Mouse (Mus musculus): ENCODE measurements around the gene Pomc.

Pomc gene

DNA sequence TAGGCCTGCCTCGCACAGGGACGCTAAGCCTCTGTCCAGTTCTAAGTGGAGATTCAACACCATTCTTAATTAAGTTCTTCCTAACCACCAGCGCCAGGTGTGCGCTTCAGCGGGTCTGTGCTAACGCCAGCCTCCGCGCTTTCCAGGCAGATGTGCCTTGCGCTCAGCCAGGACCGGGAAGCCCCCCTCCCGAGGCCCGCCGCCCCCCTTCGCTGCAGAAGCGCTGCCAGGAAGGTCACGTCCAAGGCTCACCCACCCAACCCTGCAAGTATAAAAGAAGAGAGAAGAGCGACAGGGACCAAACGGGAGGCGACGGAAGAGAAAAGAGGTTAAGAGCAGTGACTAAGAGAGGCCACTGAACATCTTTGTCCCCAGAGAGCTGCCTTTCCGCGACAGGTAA, at the start of gene Pomc:
Gene Pomc (plus strand): TSS at position 301 of the 400 bp plus-strand sequence.
- DNase-seq: no peak

DNA sequence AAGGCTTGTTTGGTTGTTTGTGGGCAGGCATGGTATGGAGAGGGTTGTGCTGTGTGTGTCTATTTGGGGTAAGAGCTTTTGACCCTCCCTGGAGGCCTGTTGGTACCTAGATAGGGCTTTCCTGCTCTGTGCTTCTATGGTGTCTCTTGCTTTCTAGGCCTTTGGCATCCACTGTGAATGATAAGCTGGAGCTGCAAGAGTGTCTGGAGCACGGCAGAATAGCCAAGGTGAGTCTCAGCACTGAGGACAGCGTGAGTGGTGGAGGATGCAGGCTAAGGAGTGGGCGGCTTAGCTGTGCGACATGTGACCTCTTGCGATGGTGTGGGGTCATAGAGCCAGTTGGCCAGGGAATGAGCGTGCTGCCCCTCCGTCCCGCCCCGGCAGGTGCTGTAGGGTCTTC, 49.3 kb upstream of the Pomc start:
- DNase-seq: no peak

DNA sequence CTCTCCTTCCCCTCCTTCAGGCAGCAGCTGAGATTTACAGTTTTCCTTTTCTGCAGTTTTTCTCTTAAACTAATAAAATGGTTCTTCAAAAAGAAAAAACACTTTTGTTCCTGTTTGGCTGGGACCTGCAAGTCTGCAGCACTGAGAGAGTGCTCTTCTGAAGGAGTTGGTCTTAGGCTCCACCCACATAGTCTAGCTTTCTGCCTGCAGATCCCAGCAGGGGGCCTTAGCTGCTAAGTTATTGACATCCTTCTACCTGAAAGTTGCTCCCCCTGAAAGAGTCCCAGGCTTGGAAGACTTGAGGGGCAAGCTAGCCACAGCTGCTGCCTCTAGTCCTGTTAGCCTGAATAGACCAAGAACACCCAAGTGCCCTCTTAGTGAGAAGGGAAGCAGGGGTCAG, 48.4 kb upstream of the Pomc start:
- DNase-seq: no peak

DNA sequence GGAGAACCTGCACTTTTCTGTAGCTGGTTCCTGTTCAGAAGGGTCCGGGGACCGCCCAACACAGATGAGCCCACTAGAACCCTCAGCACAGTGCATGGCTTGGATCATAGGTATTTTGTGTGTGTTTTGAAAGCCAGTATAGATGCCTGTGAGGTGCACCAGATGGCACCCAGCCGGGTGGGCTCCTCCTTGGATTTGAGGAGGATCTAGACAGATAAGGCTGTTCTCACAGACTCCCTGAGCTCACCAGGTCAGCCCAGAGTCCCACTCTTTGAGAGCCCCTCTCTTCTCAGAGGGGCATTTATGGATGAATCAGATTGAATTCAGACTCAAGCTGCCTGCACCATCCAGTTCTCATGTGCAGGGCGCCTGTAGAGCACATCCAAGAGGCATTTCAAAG, 47.7 kb upstream of the Pomc start:
- no peak for DNase-seq

DNA sequence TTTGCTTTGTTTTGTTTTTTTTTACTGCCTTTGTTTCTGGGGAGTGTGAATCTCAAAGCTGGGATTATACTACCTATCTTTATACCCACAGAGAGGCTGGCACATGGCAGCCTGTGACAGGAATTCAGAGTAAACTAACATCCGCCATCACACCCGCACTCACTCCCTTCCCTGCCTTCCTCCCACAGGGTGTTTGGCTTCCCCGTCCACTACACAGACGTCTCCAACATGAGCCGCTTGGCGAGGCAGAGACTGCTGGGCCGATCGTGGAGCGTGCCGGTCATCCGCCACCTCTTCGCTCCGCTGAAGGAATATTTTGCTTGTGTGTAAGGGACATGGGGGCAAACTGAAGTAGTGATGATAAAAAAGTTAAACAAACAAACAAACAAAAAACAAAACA, 47.3 kb upstream of the Pomc start:
- DNase-seq: no peak

DNA sequence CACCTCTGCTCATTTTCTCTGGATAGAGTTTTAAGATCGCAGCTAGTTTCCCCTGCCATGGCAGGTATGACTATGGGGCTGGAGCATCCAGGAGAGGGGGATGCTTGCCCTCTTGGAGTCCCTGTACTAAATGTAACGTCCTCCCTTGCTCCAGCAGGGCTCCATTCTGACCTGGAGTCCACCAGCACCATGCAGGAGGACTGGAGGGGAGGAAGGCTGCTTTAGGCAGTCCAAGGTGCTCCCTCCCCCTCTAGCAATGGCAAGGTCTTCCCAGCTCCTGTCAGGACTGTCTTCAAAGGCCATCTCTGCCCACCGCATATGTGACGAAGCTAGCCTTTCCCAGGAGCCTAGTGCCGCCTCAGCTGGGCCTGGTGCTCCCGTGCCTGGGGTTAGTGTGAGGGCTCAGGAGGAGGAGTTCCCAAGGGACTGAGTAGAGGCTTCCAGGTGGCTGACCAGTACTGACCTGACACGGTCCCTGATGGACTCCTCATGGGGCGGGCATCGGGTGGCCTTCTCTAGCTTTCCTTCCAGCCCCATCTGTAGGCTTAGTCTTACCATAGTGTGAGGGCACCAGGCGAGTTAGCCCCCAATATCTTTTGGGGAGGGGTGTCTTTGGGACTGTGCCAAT, 44.2 kb upstream of the Pomc start:
- DNase-seq: no peak

DNA sequence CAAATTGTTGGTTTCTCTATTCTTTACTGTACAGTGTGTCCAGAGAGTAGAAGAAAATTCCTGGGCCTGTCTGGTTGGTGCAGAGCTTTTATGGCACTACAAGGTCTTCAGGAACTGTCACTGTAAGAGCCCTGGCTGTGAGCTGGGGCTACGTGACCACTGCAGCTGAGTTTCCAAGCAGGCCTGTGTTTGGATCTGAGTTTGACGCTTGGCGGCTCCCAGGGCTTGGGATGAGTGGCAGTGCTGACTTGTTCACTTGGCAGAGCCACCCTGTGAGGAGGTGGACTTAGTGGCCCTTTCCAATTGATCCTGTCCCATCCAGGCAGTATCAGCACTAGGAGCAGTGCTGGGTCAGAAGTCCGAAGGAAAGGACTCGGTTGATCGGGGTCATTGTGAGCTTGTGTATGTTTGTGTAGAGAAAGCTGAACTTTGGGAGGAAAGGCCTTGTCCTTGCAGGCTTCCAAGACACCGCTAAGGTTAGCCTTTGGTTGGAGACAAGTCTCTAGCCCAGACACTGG, 42.9 kb upstream of the Pomc start:
- DNase-seq: no peak

DNA sequence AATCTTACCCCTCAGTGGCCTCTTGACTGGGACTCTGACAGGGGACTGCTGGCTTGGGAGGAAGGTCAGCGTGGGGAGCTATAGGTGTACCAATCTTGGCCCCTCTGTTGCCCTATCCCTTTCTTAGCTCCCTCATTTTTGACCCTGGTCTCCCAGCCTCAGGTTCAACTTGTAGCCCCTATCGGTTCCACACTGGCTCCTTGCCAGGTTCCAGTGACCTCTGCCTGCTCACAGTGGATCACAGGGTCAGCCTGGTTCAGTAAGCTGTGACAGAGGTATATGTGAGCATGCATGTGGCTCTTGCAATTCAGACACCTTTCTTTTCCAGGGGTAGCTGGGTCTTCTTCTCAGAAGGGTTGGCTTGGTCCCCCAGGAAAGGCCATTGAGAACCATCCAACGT, 38.9 kb upstream of the Pomc start:
- no peak for DNase-seq

DNA sequence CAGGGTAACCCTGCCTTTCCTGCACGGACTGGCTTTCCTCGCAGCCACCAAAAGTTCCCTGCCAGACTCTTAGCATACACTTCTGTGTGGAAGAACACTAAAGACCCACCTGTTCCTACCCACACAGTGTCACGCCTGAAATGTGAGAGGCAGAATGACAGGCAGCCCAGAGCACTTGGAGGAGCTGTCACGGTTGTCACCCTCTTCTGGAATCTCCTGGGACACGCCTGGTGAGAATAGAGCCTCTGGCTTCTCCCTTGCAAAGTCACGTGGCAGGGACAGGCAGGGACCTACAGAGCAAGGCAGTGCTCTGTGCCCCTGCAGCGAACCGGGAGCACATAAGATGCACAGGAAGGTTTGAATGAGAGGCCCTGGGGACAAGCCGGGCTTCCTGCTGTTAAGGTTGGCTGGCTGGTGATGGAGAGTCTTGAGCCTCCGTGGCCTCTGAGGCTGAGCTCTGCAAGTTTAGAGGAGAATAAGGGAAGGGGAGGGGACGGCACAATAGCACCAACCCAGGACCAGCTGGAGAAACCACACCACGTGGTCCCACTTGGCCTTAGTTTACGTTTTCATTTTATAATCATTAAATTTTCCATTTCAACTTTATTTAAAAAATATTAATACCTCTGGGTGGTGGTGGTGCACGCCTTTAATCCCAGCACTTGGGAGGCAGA, 36.9 kb upstream of the Pomc start:
- DNase-seq: no peak

DNA sequence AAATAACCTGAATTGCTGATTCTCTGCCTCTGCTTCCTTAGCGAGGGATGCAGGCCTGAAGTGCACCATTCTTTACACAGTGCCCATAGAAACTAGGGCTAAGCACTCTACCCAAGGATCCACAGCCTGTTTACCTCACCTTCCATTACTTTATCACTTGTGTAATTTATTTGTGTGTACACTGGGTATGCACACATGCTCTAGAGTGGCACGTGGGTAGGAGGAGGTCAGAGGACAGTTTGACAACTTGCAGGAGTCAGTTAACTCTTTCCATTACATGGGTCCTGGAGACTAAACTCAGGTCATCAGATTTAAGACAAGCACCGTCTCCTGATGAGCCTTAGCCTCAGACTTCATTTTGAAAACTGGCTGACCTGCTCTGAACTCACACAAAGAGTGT, 36.2 kb upstream of the Pomc start:
- DNase-seq: no peak

DNA sequence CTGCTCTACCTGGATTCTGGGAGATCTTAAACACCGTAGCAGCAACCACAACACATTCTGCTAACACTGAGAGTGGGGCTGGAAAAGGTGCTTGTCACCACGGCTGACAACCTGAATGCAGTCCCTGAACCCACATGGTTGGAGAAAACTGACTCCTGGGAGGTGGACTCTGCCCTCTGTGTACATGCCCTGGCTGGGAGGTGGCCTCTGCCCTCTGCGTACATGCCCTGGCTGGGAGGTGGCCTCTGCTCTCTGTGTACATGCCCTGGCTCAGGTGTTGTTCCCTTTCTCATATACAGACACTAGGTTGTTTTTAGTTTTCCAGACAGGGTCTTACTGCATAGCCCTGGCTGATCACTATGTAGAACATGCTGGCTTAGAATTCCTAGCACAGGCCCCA, 35.3 kb upstream of the Pomc start:
- no peak for DNase-seq

DNA sequence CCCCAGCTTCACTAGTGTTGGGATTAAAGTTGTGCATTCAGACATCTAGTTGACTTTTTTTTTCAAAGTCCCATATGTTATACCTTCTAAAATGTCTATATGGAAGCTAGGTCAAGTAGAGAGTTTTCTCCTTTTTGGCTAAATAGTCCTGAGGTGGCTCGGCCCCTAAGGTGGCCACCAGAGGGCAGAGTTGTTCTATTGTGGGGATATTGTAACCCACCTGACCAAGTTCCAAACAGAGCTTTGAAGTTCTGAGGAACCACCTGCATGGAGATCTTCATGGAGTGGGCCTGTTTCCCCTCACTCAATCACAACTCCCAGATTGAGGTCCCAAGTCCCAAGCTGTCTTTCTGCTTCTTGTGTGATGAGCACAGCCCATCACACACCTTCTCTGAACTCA, 28.6 kb upstream of the Pomc start:
- DNase-seq: peak; percentile 73

DNA sequence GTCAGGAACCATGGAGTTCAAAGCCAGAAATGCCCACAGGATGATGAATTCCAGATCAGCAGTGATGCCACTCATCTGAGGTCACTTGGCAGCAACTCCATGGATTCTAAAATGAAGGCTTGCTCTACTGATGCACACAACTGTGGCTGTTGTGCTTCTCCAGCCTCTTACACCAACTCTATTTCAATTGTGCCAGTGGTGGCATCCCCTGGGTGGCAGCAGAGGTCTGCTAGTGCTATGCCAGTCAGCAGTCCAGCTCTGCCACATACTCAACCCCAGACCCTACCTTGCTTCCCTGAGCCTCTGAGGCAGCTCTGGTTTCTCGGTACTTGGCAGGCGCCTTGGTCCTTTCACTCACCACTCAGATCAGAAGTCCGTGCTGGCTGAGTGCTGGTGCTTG, 25.9 kb upstream of the Pomc start:
- no peak for DNase-seq

DNA sequence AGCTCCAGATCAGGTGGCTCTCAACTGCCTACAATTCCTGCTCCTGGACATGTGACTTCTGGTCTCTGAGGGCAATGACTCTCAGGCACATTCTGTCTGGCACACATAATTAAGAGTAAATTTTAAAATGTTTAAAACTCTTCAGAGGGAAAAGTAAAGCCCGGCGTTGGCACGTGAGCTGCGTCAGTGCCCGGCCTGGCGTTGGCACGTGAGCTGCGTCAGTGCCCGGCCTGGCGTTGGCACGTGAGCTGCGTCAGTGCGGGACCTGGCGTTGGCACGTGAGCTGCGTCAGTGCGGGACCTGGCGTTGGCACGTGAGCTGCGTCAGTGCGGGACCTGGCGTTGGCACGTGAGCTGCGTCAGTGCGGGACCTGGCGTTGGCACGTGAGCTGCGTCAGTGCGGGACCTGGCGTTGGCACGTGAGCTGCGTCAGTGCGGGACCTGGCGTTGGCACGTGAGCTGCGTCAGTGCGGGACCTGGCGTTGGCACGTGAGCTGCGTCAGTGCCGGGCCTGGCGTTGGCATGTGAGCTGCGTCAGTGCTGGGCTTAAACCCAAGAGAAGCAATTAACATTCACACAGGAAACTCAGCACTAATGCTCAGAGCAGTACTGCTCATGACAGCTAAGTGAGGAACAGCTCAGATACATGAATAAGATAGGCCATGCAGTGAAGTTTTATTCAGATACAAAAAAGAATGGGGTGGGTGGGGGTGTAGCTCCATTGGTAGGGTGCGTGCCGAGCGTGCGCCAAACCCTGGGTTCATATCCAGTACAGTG, 24.5 kb upstream of the Pomc start:
- peak; percentile 59 for DNase-seq

DNA sequence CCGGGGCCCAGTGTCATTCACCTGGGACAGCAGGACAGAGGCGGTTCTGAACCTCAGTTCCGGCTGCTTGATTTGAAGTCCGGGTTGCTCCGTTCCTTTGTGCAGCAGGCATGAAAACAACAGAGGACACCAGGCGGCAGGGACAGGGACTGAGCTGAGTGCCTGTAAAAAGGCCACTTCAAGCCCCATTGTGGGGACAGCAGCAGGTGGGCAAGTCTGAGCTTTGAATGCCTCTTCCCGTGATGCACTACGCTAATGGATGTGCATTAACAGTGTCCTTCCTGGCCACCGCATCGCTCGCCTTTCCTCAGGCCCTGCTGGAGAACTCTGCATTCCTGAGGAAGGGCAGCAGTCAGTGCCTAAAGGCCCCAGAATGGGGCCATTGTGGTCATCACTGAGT, 12.7 kb upstream of the Pomc start:
- DNase-seq: no peak

DNA sequence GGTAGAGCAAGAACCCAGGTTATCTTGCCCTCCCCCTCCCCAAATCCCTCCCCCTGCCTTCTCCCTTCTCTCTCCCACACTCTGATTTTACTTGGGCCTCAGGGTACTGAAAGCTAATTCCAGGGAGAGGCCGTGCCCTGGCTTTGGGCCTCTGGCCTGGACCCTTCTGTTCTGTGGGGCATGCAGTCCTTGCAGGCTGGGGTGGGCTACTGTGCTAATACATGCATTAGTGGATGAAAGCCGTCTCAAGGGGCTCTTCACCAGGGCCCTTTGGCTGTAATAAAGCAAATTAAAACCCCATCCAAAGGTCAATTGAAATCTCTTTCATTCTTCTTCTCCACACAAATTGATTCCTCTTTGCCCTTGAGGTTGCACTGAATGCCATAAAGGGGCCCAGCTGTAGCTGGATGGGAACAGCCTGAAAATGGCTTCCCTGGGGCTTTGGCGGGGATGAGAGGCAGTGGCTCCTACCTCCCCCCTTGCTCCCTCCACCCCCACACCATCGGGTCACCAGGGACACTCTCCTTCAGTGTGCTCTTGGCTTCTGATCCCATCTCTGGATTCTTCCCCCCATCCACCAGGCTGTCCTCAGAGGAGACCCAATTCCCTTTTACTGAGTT, 10.2 kb upstream of the Pomc start:
- no peak for DNase-seq

DNA sequence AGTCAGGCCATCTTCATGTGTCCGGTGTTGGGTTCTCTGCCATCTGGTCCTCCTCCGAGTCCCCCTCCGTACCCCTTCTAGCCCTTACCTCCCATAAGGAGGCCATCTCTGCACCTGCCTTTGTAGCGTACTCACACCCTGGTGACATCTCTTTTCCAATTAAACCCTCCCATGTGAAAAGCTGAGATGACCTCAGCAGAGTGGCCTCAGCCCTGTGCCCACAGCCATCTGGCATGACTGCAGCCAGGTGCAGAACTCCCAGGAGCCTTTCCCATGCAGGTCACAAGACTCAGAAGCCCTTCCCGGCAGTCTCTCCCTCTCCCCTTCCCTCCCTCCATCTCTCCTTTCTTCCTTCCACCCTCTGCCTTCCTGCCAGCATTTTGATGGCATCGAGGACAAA, 7.2 kb upstream of the Pomc start:
- no peak for DNase-seq

DNA sequence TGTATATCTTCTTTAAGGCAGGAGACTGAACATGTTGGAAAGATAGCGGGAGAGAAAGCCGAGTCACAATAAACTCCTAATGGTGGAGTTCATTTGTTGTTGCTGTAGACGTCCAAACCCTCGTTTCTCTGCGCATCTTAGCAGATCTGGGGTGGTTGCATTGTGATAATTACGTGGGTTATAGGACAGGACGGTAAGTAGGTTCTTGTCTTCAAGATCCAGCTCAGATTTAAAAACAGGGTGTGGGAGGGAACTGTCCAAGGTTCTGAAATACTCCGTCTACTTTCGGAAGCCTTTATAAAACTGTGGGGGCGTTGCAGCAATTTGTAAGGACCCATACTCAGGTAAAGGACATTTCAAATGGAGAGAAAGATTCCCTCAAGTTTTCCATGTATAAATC, 620 bp downstream of the Pomc start:
- no peak for DNase-seq

DNA sequence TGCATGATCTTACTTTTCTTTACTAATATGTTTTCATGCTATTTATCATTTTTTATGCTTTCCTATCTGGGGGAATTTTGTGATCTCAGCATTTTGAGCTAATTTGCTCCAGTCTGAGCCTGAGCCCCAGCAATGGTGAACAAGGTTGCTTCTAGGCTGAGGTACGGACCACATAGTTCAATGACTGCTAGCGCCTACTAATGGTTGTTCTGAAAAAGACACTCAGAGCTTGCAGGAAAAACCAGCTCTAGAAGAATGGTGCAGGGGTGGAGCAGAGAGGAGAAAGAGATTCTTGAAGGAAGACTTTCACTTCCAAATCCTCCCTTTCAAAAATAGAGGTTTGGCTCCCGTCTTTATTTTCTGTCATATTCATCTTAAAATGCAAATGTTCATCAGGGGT, 1.6 kb downstream of the Pomc start:
- DNase-seq: no peak

DNA sequence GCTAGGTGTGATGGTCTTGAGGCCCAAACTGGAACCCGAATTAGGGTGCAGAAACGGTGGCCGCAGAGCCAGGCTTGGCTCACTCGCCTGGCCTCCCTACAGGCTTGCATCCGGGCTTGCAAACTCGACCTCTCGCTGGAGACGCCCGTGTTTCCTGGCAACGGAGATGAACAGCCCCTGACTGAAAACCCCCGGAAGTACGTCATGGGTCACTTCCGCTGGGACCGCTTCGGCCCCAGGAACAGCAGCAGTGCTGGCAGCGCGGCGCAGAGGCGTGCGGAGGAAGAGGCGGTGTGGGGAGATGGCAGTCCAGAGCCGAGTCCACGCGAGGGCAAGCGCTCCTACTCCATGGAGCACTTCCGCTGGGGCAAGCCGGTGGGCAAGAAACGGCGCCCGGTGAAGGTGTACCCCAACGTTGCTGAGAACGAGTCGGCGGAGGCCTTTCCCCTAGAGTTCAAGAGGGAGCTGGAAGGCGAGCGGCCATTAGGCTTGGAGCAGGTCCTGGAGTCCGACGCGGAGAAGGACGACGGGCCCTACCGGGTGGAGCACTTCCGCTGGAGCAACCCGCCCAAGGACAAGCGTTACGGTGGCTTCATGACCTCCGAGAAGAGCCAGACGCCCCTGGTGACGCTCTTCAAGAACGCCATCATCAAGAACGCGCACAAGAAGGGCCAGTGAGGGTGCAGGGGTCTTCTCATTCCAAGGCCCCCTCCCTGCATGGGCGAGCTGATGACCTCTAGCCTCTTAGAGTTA, 5.2 kb downstream of the Pomc start:
- peak; percentile 80 for DNase-seq

DNA sequence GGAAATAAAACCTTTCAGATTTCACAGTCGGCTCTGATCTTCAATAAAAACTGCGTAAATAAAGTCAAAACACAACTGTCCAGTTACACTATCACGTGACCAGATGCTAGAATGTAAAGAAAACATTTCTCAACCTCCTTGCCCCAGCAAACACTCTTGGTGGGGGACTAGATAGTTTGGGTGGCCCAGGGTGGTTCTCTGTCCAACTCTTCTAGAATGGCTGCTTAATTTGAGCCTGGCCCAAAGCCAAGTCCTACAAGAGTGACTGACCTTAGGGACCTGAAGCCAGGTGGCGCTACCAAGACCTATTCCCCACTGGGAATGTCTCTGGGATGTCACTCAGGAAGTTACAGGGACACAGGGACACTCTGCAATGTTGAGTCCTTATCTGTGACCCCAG, 5.8 kb downstream of the Pomc start:
- DNase-seq: peak; percentile 46

DNA sequence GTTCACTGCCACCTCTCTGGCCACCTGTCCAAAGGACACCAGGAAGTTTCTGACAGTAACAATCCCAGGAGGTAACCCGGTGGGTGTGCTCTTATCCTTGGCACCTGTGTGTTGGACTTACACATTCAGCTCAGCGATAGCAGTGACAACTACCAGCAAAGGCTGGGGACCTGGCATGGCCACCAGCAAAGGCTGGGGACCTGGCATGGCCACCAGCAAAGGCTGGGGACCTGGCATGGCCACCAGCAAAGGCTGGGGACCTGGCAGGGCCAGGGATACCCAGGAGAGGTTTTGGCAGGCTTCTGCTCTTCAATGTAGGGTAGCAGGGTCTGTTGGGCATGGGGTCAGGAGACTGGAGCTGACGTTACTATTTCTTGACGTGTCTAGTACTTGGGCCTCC, 12.4 kb downstream of the Pomc start:
- peak; percentile 20 for DNase-seq

DNA sequence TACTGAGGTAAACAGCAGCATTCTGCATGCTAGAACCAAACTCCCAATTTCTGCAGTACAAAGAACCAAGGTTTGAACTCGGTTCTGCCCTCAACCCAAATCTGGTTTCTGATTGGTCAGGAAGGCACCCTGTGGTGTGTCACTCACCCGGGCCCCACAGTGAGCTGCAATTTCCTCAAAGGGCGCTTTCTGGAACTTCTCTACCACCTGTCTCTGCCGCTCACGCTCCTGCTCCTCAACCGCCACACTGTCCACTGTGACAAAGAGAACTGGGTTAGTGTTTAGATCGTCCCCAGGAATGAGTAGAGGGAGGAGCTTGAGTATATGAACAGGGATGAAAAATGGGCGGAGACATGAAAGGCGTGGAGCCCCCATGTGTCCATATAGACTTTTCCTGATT, 13.6 kb downstream of the Pomc start:
- no peak for DNase-seq
